Mouse (Mus musculus) left cerebral cortex, adult 6 months (tissue): ENCODE data around the gene Tmem200c. TPM values are rescaled to one million over a fixed set of nuclear protein-coding genes. Genes with fewer than 3 reads are reported as not detected.

Source experiments
- long read RNA-seq, 2 experiments: library from polyadenylated mRNA; unstranded; transcript quantifications; one replicate each; pipeline ENCODE4 v2.0.0; 2019 to 2020
- polyA plus RNA-seq: library from polyadenylated mRNA; unstranded; fragments of <200 nt; fragmentation: Nextera tagmentation; gene quantifications from 2 replicates; pipeline ENCODE4 v1.2.3, GENCODE M21; 2021

Gene Tmem200c
- polyA plus RNA-seq = 1.4 and 3.8 TPM in 2 replicates
- long read RNA-seq, experiment 1, transcript Tmem200c-201 (2 exons, 3,214 nt) = major isoform, 11 of 15 reads
- long read RNA-seq, experiment 1, partial matches to known transcripts = 0 of 15 reads
- long read RNA-seq, experiment 1, other reads (novel, unspliced or antisense) = 4 of 15 reads
- long read RNA-seq, experiment 2, partial matches to known transcripts = 0 of 2 reads
- long read RNA-seq, experiment 2, other reads (novel, unspliced or antisense) = 2 of 2 reads

GRCm38 (mm10) chr17:68826323-68826722 is at the start of gene Tmem200c:
Tmem200c (plus strand) TSS chr17:68826623.

Other genes starting within 250 kb of the Tmem200c start
- 97.8 and 108 TPM in 2 replicates for gene Epb41l3, start 249.1 kb downstream of the Tmem200c start, polyA plus RNA-seq